Mouse (Mus musculus): ENCODE measurements around the gene Pced1b.

Gene Pced1b

DNA sequence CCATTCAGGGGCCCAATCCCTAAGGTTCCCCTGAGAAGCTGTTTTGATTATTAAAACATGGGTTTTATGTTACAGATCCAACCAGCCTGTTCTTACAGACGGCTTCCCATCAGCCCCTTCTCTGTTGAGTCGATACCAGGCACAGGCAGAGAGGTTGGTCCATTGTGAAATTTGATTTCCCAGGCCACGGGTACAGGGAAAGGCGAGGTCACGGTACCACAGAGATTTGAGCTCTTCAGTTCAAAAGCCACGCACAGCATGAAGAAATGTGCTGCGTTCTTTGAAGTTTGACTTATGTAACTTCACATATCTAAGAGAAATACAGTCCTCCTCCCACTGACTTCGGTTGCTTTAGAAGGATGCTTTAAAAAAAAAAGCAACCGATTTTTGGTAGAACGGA, 39.8 kb downstream of the Pced1b start:
- no peak for DNase-seq (ENCODE audit: low spot score)

DNA sequence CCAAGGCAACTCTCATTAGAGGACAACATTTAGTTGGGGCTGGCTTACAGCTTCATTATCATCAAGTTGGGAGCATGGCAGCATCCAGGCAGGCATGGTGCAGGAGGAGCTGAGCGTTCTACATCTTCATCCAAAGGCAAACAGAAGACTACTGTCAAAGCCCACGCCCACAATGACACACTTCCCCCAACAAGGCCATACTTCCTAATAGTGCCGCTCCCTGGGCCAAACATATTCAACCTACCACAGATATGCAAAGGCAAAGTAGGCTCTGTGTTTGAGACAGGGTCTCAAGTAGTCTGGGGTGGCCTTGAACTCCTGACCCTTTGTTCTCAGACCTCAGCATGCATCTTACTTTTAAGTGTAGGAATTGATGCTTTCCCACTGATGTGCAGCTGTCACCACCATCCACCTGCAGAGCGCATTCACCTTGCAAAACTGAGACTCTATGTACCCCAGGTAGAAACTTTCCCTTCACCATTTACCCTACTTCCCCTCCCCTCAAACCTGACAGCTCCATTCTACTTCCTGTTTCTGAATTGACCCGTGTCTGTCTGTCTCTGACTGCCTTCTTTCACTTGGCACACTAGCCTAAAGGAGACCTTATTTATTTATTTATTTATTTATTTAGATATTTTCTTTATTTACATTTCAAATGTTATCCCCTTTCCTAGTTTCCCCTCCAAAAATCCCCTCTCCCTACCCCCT, 40.7 kb downstream of the Pced1b start:
- no peak for DNase-seq (ENCODE audit: low spot score)

DNA sequence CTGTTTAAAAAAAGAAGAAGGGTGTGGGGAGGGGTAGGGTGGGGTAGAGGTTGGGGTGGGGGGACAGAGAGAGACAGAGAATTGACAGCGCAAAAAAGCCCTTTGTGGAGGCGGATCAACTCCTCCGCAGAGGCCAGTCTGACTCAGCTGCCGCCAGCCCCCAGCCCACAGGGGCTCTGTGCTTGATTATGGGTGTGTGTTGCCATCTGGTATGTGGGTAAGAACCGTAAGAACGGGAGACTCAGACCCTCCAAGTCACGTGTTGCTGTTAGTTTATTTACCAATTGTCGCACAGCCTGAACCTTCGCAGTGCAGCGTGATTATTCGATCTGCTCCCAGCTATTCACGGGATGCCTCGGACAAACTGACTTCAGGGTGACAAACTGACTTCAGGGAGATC, 41.8 kb downstream of the Pced1b start:
- no peak for DNase-seq (ENCODE audit: low spot score)

DNA sequence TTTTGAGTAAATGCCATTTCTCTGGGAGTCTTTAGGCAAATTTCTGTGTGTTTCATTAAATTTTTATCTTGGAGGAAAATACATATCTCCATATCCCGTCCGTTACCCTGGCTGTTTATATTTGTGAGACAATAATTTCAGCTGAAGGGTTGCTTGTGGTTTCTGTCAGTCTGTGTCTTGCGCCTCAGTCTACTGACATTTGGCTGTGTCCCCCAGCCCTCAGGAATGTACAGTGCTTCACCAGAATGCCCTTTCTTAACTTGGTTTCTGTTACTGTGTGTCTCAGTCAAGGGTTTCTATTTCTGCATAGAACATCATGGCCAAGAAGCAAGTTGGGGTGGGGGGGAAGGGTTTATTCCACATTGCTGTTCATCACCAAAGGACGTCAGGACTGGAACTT, 42.3 kb downstream of the Pced1b start:
- no peak for DNase-seq (ENCODE audit: low spot score)

DNA sequence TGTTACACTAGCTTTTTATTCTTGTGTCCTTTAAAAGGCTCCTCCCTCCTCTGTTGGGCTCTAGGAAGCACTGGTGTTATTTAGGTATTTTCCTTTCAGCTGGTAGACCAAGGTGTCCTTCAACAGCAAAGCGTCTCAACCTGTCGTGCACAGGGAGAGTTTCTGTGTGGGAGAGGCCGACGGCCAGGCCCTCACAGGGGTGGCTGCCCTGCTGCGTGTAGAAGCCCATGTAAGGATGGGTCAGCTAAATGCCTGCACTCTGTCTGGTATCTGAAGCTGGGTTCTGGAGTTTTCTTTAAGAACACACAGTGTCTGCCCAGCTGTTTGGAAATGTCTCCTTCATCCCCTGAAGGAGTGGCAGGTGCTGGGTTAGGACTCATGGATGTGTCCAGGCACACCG, 43.4 kb downstream of the Pced1b start:
- DNase-seq (ENCODE audit: low spot score): no peak

DNA sequence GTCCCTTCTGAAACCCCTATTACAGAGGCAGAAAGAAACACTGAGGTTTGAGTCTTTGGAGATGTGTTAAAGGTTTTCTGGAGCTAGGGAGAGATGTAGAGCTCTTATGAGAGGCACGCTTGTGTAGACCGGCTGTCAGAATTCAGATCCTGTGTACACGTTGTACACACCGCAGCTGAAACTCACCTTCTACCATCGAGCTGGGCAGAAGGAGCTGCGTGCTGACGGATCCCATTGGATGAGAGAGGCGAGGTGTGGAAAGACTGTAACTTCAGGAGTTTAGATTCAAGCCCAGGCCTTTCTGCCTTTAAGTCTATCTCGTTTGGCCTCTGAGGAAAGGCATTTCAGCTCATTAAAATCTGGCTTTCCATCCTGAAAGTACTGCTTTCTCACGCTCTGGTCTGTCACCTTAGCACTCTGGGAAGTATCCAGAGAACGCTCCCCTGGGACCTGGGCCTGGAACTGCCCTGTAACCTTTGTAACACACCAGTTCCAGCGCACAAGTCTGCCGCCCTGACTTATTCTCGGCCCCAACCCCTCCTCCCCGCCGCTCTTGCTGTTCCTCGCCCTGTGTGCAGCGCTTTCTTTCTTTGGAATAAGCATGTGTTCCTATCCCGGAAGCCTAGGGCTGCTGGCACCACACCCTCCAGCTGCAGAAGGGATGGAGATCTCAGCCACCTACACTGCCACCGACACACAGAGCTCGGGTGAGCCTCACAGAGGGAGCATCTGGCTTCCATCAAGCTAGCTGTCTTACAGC, 44.6 kb downstream of the Pced1b start:
- DNase-seq (ENCODE audit: low spot score): no peak

DNA sequence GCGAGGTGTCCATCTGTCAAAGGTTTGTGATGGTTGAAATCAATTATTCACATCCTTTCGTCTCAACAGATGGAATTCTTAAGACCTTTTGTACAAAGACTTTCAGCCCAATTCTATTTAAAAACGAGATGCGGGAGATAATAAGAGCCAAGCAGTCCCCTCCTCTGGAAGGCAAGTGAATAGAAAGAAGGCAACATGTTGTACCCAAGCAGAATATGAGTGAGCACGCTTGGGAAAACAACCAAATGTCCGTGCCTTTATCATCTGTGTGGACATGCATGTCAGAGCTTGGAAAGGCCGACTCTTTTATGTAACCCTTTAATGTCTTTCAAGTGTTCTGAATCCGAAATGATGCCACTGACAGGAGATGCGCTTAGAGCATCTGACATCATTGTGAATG, 61.0 kb downstream of the Pced1b start:
- no peak for DNase-seq (ENCODE audit: low spot score)

DNA sequence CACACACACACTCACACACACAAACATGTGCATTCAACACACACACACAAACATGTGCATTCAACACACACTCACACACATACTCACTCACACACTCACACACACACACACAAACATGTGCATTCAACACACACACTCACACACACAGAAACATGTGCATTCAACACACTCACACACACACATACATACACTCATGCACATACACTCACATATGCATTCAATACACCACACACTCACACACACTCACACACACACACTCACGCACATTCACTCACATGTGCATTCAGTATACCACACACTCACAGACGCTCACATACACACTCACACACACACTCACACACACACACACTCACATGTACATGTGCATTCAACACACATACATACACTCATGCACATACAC, 62.6 kb downstream of the Pced1b start:
- DNase-seq (ENCODE audit: low spot score): no peak

DNA sequence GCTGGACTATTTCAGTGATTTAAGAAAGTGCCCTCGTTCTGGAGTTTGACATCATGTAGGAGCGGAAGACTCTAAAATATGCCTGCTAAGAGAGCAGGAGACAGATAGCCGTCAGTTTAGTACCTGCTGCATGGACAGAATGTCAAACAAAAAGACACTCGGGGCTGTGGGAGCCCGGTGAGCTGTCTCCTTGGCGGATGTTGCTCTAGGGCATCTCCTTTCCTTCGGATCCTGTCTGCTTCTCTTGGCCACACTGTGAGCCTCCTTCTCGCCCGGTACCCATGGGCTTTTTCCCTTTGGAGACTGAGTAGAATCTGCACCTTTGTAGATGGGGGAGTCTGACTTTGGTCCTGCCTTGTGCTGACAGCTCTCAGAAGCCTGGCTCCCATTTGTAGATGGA, 63.3 kb downstream of the Pced1b start:
- DNase-seq (ENCODE audit: low spot score): no peak

DNA sequence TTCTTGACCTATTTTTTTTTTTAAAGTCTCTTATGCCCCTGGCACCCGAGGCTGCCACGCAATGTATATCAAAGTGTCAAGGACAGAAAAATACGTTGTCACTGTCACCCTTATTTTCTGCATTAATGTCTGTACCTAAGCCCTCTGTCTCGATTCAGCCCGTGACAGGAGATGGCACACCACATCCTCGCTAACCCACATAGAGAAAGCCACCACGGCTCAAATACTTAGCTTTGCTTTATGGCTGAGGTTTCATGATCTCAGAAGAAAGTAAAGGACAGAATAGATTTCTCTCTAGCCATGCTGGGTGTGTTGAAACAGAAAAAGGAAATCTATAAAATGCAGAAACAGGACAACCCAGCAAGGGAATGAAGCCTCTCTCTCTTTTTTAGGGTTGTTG, 64.3 kb downstream of the Pced1b start:
- no peak for DNase-seq (ENCODE audit: low spot score)

DNA sequence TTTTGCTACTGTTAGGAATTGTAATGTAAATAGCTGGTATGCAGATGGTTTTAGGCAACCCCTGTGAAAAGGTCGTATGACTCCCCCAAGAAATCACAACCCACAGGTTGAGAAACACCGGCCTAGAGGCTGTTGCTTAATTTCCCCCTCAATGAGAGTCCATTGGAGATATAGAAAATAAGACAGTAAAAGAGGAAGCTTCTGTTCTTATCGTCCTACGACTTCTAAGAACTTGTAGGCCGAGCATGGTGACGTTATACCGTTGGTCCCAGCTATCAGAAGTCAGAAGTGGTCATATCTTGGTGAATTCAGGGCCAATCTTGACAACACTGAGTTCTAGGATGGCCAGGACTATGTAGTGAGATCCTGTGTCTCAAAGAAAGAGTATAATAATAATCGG, 65.0 kb downstream of the Pced1b start:
- DNase-seq (ENCODE audit: low spot score): no peak

DNA sequence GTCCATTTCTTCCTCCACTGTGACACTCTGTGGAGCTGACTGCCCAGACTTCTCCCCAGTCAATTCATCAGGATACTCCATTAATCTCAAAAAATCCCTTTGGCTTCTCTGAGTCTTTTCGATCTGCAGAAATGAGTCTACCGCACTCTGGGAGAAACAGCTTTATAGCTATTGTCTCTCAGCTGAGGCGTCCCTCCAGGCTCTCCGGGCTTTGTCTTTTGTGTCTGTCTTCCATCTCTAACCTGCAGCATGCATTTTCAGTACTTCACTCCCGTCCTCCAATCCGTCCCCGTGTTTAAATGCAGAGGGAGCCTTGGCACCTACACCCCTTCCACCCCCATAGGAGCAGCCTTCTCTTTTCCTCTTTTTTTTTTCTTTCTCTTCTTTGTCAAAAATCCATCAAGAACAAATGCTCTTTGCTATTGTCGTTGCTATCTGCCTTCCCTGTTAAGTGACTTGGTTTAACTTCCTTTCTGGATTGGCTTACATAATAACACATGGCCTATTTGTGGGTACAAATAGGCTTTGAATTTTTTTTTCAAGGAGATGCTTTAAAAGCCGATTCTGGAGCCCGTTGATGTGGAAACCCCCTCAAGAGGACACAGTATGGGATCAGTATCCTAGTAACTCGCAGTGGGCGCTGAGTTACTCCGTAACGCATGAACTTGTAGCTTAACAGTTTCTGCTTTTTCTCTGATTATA, 68.0 kb downstream of the Pced1b start:
- no peak for DNase-seq (ENCODE audit: low spot score)

DNA sequence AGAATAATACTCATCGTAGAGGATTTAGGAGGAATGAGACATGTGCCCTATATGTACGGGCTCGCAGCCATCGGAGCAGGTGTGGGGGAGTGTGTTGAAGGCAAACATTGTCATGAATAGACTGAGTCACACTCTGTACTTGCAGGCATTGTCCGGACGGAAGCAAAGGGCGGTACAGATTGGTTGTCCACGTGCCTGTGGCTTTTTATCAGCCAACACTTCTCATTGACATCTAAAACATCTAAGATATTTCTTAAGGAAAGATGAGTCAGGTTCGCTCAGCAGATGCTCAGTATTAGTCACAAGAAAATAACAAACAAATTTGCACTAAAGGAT, 68.5 kb downstream of the Pced1b start:
- DNase-seq (ENCODE audit: low spot score): no peak

DNA sequence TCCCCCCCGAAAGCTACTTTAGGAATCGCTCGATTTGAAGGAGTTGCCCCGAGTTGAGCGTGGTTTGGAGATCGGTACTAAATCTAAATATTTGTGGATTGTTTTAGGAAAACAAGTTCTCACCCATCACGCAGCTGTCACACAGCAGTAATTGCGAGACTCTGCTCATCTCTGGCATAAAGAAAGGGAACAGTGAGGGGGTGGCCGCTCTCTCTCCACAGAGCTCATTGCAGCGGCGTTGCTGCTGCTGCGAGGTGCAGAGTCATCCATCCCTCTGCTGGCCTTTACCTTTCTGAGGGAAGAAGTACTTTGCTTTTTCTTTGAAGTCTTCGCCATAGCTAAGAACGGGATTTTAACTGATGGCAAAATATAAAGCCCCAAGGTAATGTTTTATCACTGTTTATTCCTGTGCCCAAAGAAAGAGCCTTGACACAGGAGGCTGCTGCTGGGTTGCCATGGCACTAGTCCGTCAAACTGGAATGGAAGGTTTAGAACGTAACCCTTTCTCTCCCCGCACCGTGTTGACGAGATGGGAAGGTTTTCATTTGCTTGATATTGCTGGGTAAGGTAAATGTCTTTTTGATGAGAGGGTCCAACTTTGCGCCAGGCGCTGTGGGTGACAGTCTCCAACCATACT, 71.6 kb downstream of the Pced1b start:
- no peak for DNase-seq (ENCODE audit: low spot score)

DNA sequence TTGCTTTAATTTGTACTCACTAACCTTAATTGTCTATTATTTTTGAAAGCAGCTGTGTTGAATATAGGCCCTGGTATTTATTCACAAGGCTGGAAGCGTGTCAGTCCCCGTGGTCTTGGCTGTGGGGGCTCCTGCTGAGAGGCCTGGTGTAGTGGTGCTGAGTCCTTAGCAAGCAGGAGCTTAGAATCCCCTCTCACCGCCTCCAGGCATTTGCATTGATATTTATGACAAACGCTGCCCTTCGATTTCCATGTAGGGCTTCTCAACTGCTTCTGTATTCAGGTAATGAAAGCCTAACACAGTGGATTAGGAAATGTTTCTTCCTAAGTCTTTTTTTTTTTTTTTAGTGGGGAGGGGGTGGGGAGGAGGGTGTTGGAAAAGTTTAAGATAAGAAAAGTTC, 75.9 kb downstream of the Pced1b start:
- DNase-seq (ENCODE audit: low spot score): no peak

DNA sequence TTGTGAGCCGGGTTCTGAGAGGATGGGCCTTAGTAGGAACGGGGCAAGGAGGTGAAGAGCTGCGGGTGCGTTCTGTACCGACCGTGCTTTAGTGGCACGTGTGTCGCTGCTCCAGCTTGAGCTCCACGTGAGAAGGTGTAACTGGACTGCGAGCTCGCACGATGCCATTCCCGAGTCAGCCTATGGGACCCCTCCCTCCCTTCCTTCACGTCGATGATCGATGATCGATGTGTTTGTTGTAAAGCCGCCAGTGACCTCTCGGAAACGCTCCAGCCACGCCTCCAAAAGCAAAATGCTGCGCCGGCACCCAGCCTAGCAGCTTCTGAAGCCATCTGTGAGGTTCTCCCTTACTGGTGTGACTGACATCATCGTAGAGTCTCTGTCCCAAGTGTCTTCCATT, 76.6 kb downstream of the Pced1b start:
- DNase-seq (ENCODE audit: low spot score): no peak

DNA sequence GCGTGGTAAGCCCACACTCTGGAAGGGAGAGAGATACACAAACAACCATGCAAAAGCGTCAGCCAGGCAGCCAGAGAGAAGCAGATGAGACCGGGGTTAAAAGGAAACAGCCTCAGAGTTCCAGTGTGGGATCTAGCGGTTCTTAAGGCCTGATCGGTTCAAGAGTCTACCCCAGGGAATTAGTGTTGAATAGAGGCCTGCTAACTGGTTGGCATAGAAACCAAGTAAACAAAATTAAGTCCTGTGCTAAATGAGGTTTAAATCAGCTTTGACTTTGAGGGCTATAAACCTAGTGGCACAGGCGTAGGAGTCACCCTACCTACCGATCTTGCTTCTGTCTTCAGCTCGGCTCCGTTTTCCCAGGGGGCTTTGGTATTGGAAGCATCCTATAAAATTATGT, 77.4 kb downstream of the Pced1b start:
- DNase-seq (ENCODE audit: low spot score): no peak

DNA sequence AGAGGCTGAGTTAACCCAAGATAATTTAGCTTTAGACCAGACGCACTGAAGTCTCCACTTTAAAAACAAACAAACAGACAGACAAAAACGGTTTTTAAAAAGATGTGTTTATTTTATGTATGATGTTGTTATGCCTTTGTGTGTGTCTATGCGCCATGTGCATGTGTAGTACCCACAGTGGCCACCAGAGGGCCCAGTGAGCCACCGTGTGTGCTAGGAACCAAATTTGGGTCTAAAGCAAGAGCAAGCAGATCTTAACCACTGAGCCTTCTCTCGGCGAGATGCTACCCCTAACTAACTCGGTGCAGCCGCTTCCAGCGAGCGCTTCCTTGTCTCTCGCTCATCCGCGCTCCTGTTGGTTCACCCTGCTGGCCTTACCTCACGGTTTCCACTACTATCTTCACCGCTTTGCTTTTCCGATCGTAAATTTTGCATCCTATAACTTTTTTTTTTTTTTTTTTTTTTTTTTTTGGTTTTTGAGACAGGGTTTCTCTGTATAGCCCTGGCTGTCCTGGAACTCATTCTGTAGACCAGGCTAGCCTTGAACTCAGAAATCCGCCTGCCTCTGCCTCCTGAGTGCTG, 80.7 kb downstream of the Pced1b start:
- no peak for DNase-seq (ENCODE audit: low spot score)

DNA sequence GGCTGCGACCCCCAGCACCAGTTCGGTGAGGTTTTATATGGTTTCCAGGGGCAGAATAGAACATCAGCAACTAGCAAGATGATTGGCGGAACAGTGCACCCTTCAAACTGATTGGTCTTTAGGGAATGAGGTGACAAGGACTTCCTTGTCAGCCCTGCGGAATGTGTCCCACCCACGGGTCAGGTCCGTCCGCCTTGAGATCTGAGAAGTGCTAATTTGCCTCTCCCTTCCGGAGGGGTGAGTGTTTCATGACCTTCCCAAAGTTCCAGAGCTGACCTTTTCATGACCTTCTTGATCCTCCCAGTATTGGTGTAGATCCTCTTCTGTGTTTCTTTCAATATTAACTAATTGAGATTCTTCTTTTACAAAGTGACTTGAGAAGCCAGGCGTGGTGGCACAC, 85.7 kb downstream of the Pced1b start:
- DNase-seq (ENCODE audit: low spot score): no peak

DNA sequence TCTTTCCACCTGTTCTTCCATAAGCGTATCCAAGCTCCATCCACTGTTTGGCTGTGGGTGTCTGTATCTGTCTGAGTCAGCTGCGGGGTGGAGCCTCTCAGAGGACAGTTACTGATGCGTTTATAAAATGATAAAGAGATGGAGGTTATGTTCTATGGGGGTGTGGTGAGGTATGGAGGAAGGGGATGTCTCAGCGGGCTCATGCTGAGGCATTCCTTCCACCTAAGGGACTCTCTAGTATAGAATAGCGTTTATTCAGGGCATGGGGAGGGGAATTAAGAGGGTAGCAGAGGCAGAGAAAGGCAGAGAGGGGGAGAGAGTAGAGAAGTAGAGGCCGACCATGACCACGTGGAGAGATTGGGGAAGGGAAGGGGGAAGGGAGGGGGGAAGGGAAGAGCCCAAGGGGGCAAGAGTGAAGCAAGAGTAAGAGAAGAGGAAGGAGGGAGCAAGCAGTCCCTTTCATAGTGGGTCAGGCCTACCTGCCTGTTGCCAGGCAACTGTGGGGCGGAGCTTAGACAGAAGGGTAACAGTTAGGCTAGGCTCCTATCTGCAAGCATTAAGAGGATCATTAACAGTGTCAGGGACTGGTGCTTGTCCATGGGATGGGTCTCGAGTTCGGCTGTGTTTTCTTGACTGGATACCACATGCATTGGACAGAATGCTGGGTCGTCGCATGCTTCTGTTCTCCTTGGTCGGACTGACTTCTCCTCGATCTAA, 90.9 kb downstream of the Pced1b start:
- peak; percentile 21 for DNase-seq (ENCODE audit: low spot score)

DNA sequence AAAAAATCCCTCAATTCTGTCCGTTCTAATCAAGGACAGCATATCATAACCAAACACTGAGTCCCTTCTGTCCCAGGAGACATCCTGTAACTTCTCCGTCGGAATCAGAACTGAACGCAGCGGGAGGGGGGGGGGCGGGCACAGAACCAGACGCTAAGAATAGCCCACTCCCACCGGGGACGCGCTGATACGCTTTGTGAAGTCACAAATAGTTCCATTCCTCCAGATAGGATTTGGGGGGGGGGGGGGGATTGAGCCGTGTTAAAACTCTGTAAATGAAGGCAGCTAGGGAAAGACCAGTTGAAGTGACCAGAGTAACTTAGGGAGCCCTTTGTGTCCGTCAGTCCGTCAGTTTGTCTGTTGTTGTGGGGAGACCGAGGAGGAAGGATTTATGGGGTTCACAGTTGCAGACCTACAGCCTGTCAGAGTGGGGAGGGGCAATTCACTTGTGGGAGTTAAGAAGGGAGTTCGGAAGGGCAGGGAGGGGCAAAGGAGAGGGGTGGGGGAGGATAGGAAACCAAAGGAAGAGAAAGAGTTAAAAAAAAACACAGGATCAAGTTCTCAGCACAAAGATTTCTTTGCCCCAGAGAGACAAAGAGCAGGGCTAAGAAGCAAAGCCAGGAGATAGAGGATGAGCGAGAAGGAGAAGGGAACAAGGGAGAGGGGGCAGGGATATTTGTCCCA, 91.6 kb downstream of the Pced1b start:
- no peak for DNase-seq (ENCODE audit: low spot score)

Data from ovary, postnatal 36 days (tissue).